Mouse (Mus musculus) liver, adult 2 months (tissue): ENCODE results near the gene Wfdc11. TPM values are rescaled to one million over a fixed set of nuclear protein-coding genes. Genes with fewer than 3 reads are reported as not detected.
"Not testable (repeated sequence)": the region's sequence is repeated elsewhere in the genome, so short reads cannot be mapped to it uniquely, and the experiment has no call there.

Source experiments
- DNase-seq: peaks from one replicate; pipeline ENCODE4 v3.0.0-alpha.2; 2011; ENCODE audit warnings: low read depth, low spot score; ENCODE audit errors: extremely low read depth
- H3K27ac ChIP-seq: fragments of 200-500 bp; replicated peaks from 2 replicates; pipeline ENCODE4 v1.5.1; 2012; ENCODE audit warnings: low read depth, mild to moderate bottlenecking, control low read depth, inconsistent platforms, low read length; ENCODE audit not compliant: insufficient read depth
- H3K27me3 ChIP-seq: fragments of 200-500 bp; 2 replicates; pipeline ENCODE4 v1.6.1; 2012; ENCODE audit warnings: mild to moderate bottlenecking, moderate library complexity, low read length, inconsistent platforms; ENCODE audit not compliant: control insufficient read depth, insufficient read depth
- H3K36me3 ChIP-seq: fragments of 200-500 bp; 2 replicates; pipeline ENCODE4 v1.6.1; 2012; ENCODE audit warnings: low read length, inconsistent platforms; ENCODE audit not compliant: control insufficient read depth, insufficient read depth
- H3K4me1 ChIP-seq: fragments of 200-500 bp; 2 replicates; pipeline ENCODE4 v1.6.1; 2011; ENCODE audit warnings: low read length; ENCODE audit not compliant: control insufficient read depth, insufficient read depth
- H3K4me3 ChIP-seq: fragments of 200-500 bp; 2 replicates; pipeline ENCODE4 v1.5.1; 2011; ENCODE audit warnings: low read depth, mild to moderate bottlenecking, control low read depth, low read length, moderate library complexity; ENCODE audit not compliant: insufficient read depth
- H3K79me2 ChIP-seq: fragments of 200-500 bp; 2 replicates; pipeline ENCODE4 v1.6.1; 2012; ENCODE audit warnings: inconsistent platforms, mild to moderate bottlenecking, low read length, moderate library complexity; ENCODE audit not compliant: control insufficient read depth, insufficient read depth
- H3K9ac ChIP-seq: fragments of 200-500 bp; 2 replicates; pipeline ENCODE4 v1.6.1; 2012; ENCODE audit warnings: low read depth, mild to moderate bottlenecking, control low read depth, inconsistent platforms, low read length
- CTCF ChIP-seq: fragments of 200-500 bp; IDR thresholded peaks from 2 replicates; pipeline ENCODE4 v1.5.1; 2011; ENCODE audit warnings: low read depth, low read length, control low read depth
- POLR2A ChIP-seq: fragments of 200-500 bp; IDR thresholded peaks from 2 replicates; pipeline ENCODE4 v1.6.1; 2011; ENCODE audit warnings: low read length, control low read depth; ENCODE audit not compliant: insufficient read depth; ENCODE audit errors: extremely low read depth
- WGBS: fragments of 180-500 bp; shearing (Covaris S2); methylation state at CpG from one replicate; pipeline ENCODE4 v1.1.7; 2018; 5-methylcytosine and 5-hydroxymethylcytosine counted together
- polyA plus RNA-seq: library from polyadenylated mRNA; depleted of rRNA; stranded (reverse); fragments of >200 nt; gene quantifications from 2 replicates; pipeline ENCODE4 v1.2.3, GENCODE M21; 2012; rRNA removed
- total RNA-seq: library from RNA; depleted of rRNA; stranded (reverse); fragments of >200 nt; gene quantifications from 2 replicates; pipeline ENCODE4 v1.2.3, GENCODE M21; 2014; rRNA removed

Wfdc11 gene
- total and polyA plus RNA-seq, 2 experiments: not detected

DNA sequence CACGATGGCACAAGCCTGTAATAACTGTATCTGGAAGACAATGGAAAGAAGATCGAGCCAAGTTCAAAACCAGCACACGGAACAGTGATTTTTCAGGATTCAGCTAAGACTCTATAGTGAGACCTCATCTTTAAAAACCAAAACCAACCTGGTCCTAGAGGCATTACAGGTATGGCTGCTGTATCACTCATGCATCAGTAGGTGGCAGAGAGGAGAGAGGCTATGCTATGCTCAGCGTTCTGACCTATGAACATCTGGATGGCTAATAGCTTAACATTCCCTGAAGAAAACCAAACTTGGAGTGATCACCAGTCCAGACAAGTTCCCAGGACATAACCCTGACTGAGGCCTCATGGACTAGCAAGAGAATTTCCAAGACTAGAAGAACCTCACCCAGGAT, 52.1 kb downstream of the Wfdc11 start:
- Histone ChIP-seq H3K27me3 (no peaks in the 10 kb centered on the region), H3K36me3 (no peaks in the 10 kb centered on the region), H3K27ac (no peak overlapping the region), H3K4me3 (no peak overlapping the region), H3K9ac (no peak overlapping the region), H3K79me2 (no peaks in the 10 kb centered on the region), H3K4me1 (no peaks in the 10 kb centered on the region)
- no peak for TF ChIP-seq CTCF
- TF ChIP-seq POLR2A: no peak
- DNase-seq: no peak
- 82% methylated on average over 4 of the region's 4 CpGs for WGBS

DNA sequence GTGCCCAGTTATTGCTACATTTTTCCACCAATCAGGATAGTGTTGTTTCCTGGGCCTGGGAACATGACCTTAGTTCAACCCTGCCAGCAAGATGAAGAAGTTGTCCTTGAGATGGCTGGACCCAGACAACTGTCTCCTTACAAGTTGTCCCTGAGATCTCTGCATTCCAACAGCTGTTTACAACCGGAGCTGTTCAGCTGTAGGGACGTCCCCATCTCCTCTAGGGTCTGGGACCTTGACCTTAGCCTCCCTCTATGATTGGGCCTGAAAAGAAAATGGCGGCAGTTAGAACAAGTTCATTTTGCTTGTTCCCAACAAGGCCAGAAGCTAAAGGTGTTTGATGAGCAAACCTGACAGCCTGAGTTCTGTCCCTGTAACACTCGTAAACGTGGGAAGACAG, 54.8 kb downstream of the Wfdc11 start:
- Histone ChIP-seq H3K27ac (no peak overlapping the region), H3K4me3 (no peak overlapping the region), H3K27me3 (no peaks in the 10 kb centered on the region), H3K4me1 (no peaks in the 10 kb centered on the region), H3K9ac (no peak overlapping the region), H3K36me3 (no peaks in the 10 kb centered on the region), H3K79me2 (no peaks in the 10 kb centered on the region)
- TF ChIP-seq POLR2A: no peak
- no peak for TF ChIP-seq CTCF
- 67% methylated on average over 5 of the region's 5 CpGs for WGBS
- no peak for DNase-seq

GRCm38 (mm10) chr2:164615386-164615785, 58.5 kb downstream of the Wfdc11 start:
- Histone ChIP-seq H3K4me1 (no peaks in the 10 kb centered on the region), H3K36me3 (no peaks in the 10 kb centered on the region), H3K9ac (no peak overlapping the region), H3K27me3 (no peaks in the 10 kb centered on the region), H3K27ac (no peak overlapping the region), H3K79me2 (no peaks in the 10 kb centered on the region), H3K4me3 (no peak overlapping the region)
- TF ChIP-seq POLR2A: no peak
- WGBS: 67% methylated on average over 3 of the region's 3 CpGs
- no peak for DNase-seq

- H3K27ac ChIP-seq, H3K36me3 ChIP-seq, H3K9ac ChIP-seq, H3K4me1 ChIP-seq, H3K79me2 ChIP-seq, H3K4me3 ChIP-seq, DNase-seq, H3K27me3 ChIP-seq: not testable (repeated sequence)
- WGBS: 58% methylated on average over 8 of the region's 8 CpGs
These were observed 60.4 kb downstream of the Wfdc11 start, which contains the start of the genes Wfdc6b and Wfdc8 for GRCm38 (mm10) chr2:164613471-164613870. Gene Wfdc6b (plus strand): TSS chr2:164613522. Gene Wfdc8 (minus strand): TSS chr2:164613626.

Other genes starting within 250 kb of the Wfdc11 start
Only the 30 nearest of the 32 such genes appear.
- 33.7 and 40.9 TPM in 2 replicates for gene Sys1, start 217.1 kb downstream of the Wfdc11 start, total RNA-seq
- gene Sys1, start 217.1 kb downstream of the Wfdc11 start, polyA plus RNA-seq: 145 and 157 TPM in 2 replicates
- 0.46 TPM in 1 of 2 replicates, not detected in the other for gene Gm20458, start 213.1 kb downstream of the Wfdc11 start, total RNA-seq
- gene Gm20458, start 213.1 kb downstream of the Wfdc11 start, polyA plus RNA-seq: 11.7 and 14.2 TPM in 2 replicates
- not detected in 2 replicates for gene Trp53tg5, start 200.4 kb downstream of the Wfdc11 start, total RNA-seq
- gene Trp53tg5, start 200.4 kb downstream of the Wfdc11 start, polyA plus RNA-seq: not detected in 2 replicates
- gene Dbndd2, start 188.0 kb downstream of the Wfdc11 start, total RNA-seq: 8.1 and 10.1 TPM in 2 replicates
- 7.6 and 9.5 TPM in 2 replicates for gene Dbndd2, start 188.0 kb downstream of the Wfdc11 start, polyA plus RNA-seq
- 7.5 and 14.2 TPM in 2 replicates for gene Pigt, start 176.6 kb downstream of the Wfdc11 start, total RNA-seq
- 56.7 and 63.7 TPM in 2 replicates for gene Pigt, start 176.6 kb downstream of the Wfdc11 start, polyA plus RNA-seq
- 4.6 and 8.5 TPM in 2 replicates for gene Wfdc2, start 111.7 kb downstream of the Wfdc11 start, total RNA-seq
- gene Wfdc2, start 111.7 kb downstream of the Wfdc11 start, polyA plus RNA-seq: 9.9 and 18.9 TPM in 2 replicates
- gene Spint3, start 100.6 kb downstream of the Wfdc11 start, total RNA-seq: not detected in 2 replicates
- gene Spint3, start 100.6 kb downstream of the Wfdc11 start, polyA plus RNA-seq: not detected in 2 replicates
- gene Wfdc6a, start 88.6 kb downstream of the Wfdc11 start, total RNA-seq: not detected in 2 replicates
- gene Wfdc6a, start 88.6 kb downstream of the Wfdc11 start, polyA plus RNA-seq: 0.11 TPM in 1 of 2 replicates, not detected in the other
- gene Eppin, start 80.5 kb downstream of the Wfdc11 start, total RNA-seq: not detected in 2 replicates
- not detected in 2 replicates for gene Eppin, start 80.5 kb downstream of the Wfdc11 start, polyA plus RNA-seq
- gene Wfdc6b, start 60.6 kb downstream of the Wfdc11 start, total RNA-seq: not detected in 2 replicates
- gene Wfdc6b, start 60.6 kb downstream of the Wfdc11 start, polyA plus RNA-seq: not detected in 2 replicates
- not detected in 2 replicates for gene Wfdc8, start 60.5 kb downstream of the Wfdc11 start, total RNA-seq
- not detected in 2 replicates for gene Wfdc8, start 60.5 kb downstream of the Wfdc11 start, polyA plus RNA-seq
- not detected in 2 replicates for gene Wfdc16, start 35.3 kb downstream of the Wfdc11 start, total RNA-seq
- 0.07 TPM in 1 of 2 replicates, not detected in the other for gene Wfdc16, start 35.3 kb downstream of the Wfdc11 start, polyA plus RNA-seq
- gene Wfdc10, start 18.0 kb downstream of the Wfdc11 start, total RNA-seq: not detected in 2 replicates
- gene Wfdc10, start 18.0 kb downstream of the Wfdc11 start, polyA plus RNA-seq: not detected in 2 replicates
- gene Wfdc9, start 17.5 kb downstream of the Wfdc11 start, total RNA-seq: not detected in 2 replicates
- gene Wfdc9, start 17.5 kb downstream of the Wfdc11 start, polyA plus RNA-seq: not detected in 2 replicates
- not detected in 2 replicates for gene Wfdc13, start 11.0 kb upstream of the Wfdc11 start, total RNA-seq
- not detected in 2 replicates for gene Wfdc13, start 11.0 kb upstream of the Wfdc11 start, polyA plus RNA-seq
- not detected in 2 replicates for gene Spint4, start 24.4 kb upstream of the Wfdc11 start, total RNA-seq
- not detected in 2 replicates for gene Spint4, start 24.4 kb upstream of the Wfdc11 start, polyA plus RNA-seq
- not detected in 2 replicates for gene Spint5, start 41.2 kb upstream of the Wfdc11 start, total RNA-seq
- gene Spint5, start 41.2 kb upstream of the Wfdc11 start, polyA plus RNA-seq: not detected in 2 replicates
- 0.09 and 0.81 TPM in 2 replicates for gene Wfdc3, start 71.8 kb upstream of the Wfdc11 start, total RNA-seq
- 0.07 and 0.21 TPM in 2 replicates for gene Wfdc3, start 71.8 kb upstream of the Wfdc11 start, polyA plus RNA-seq
- gene Dnttip1, start 71.9 kb upstream of the Wfdc11 start, total RNA-seq: 11.8 and 12.9 TPM in 2 replicates
- gene Dnttip1, start 71.9 kb upstream of the Wfdc11 start, polyA plus RNA-seq: 11.9 and 17.6 TPM in 2 replicates
- 0.18 and 1.9 TPM in 2 replicates for gene Ube2c, start 95.8 kb upstream of the Wfdc11 start, total RNA-seq
- gene Ube2c, start 95.8 kb upstream of the Wfdc11 start, polyA plus RNA-seq: 1.2 and 1.5 TPM in 2 replicates
- gene Tnnc2, start 105.9 kb upstream of the Wfdc11 start, total RNA-seq: 6.1 TPM in 1 of 2 replicates, not detected in the other
- not detected in 2 replicates for gene Tnnc2, start 105.9 kb upstream of the Wfdc11 start, polyA plus RNA-seq
- 10.8 and 12.6 TPM in 2 replicates for gene Snx21, start 111.7 kb upstream of the Wfdc11 start, total RNA-seq
- gene Snx21, start 111.7 kb upstream of the Wfdc11 start, polyA plus RNA-seq: 14.4 and 14.6 TPM in 2 replicates
- 19.4 and 25.8 TPM in 2 replicates for gene Acot8, start 130.8 kb upstream of the Wfdc11 start, total RNA-seq
- gene Acot8, start 130.8 kb upstream of the Wfdc11 start, polyA plus RNA-seq: 46.1 and 53.2 TPM in 2 replicates
- gene Zswim3, start 131.0 kb upstream of the Wfdc11 start, total RNA-seq: 0.83 and 1.1 TPM in 2 replicates
- 0.73 and 0.82 TPM in 2 replicates for gene Zswim3, start 131.0 kb upstream of the Wfdc11 start, polyA plus RNA-seq
- gene Zswim1, start 148.6 kb upstream of the Wfdc11 start, total RNA-seq: 0.55 and 0.81 TPM in 2 replicates
- gene Zswim1, start 148.6 kb upstream of the Wfdc11 start, polyA plus RNA-seq: 3.2 and 4.4 TPM in 2 replicates
- gene Spata25, start 154.4 kb upstream of the Wfdc11 start, total RNA-seq: 0.18 TPM in 1 of 2 replicates, not detected in the other
- not detected in 2 replicates for gene Spata25, start 154.4 kb upstream of the Wfdc11 start, polyA plus RNA-seq
- 112 and 135 TPM in 2 replicates for gene Ctsa, start 158.8 kb upstream of the Wfdc11 start, total RNA-seq
- 164 and 279 TPM in 2 replicates for gene Ctsa, start 158.8 kb upstream of the Wfdc11 start, polyA plus RNA-seq
- 1.6 and 2.3 TPM in 2 replicates for gene Neurl2, start 159.4 kb upstream of the Wfdc11 start, total RNA-seq
- 4.5 and 5.6 TPM in 2 replicates for gene Neurl2, start 159.4 kb upstream of the Wfdc11 start, polyA plus RNA-seq
- 21.7 and 22.1 TPM in 2 replicates for gene Pltp, start 183.6 kb upstream of the Wfdc11 start, total RNA-seq
- 49.7 and 92.8 TPM in 2 replicates for gene Pltp, start 183.6 kb upstream of the Wfdc11 start, polyA plus RNA-seq
- 9.1 and 12.9 TPM in 2 replicates for gene Pcif1, start 205.2 kb upstream of the Wfdc11 start, total RNA-seq
- gene Pcif1, start 205.2 kb upstream of the Wfdc11 start, polyA plus RNA-seq: 20.2 and 21.3 TPM in 2 replicates